Comparison of ENCODE assay signal across 8 mouse cellular contexts in the genomic region with DNA sequence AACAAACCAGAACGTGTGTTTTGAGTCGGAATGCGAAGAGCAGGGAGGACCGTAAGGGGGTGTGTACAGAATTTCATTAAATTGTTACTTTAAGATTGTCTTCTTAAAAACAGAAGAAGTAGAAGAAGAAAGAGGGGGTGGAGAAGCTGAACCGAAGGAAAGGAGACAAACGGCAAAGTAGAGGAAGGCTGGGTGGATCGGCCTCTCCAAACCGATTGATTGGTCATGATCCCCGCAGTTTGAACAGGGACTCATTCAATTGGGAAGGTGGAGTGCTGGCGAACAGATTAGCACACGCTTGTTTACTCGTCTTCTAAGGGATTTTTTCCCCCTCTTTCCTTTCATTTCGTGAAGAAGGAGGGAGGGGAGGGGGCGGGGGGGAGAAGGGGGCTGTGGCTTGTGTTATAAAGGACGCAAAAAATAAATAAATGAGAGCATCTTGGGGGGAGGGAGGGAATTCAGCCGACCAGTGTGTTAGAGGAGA. TPM values are rescaled to one million over a fixed set of nuclear protein-coding genes. Genes with fewer than 3 reads are reported as not detected.
DNase-seq lines count a peak whose midpoint lies in the region; ATAC-seq and TF ChIP-seq lines count a peak whose summit lies in the region.

Gene Pappa, plus strand, starts transcription at position 434 of the 484 bp plus-strand sequence.

- peak within 1 kb of the TSS; percentile 93 for H3K27ac ChIP-seq in forebrain, embryonic 10.5 days
- H3K27ac ChIP-seq in liver, embryonic 12.5 days, result no peak within 1 kb of the TSS
- peak within 1 kb of the TSS; percentile 71 for H3K27ac ChIP-seq in stomach, postnatal 0 days (replicated peaks)

- H3ac ChIP-seq in C2C12 (ENCODE audit: control insufficient read depth, insufficient read length, low read depth), result peak within 1 kb of the TSS; percentile 89

- no peaks in the 10 kb centered on the region for H3K79me2 ChIP-seq in C2C12 (ENCODE audit: control insufficient read depth, insufficient read depth)

- no peaks in the 10 kb centered on the region for H3K9me3 ChIP-seq in forebrain, embryonic 10.5 days
- H3K9me3 ChIP-seq in liver, embryonic 12.5 days (replicated peaks), result no peaks in the 10 kb centered on the region
- no peaks in the 10 kb centered on the region for H3K9me3 ChIP-seq in stomach, postnatal 0 days (ENCODE audit: control insufficient read depth, low read length)

- no peaks in the 10 kb centered on the region for H3K36me3 ChIP-seq in C2C12 (ENCODE audit: control insufficient read depth, insufficient read depth)
- 0 out of 2 replicates have a peak, but pooled peaks cover 2% of the 10 kb centered on the region for H3K36me3 ChIP-seq in forebrain, embryonic 10.5 days (replicated peaks)
- H3K36me3 ChIP-seq in liver, embryonic 12.5 days, result no peaks in the 10 kb centered on the region
- no peaks in the 10 kb centered on the region for H3K36me3 ChIP-seq in stomach, postnatal 0 days (ENCODE audit: control insufficient read depth, insufficient read depth, low read length)

- H3K4me2 ChIP-seq in liver, embryonic 12.5 days, result peak within 1 kb of the TSS; percentile 67
- peak within 1 kb of the TSS; percentile 82 for H3K4me2 ChIP-seq in stomach, postnatal 0 days (replicated peaks; ENCODE audit: low read depth)

- H3K79me3 ChIP-seq in C2C12 (ENCODE audit: low read depth), result no peaks in the 10 kb centered on the region

- peak within 1 kb of the TSS; percentile 31 for H3K4me3 ChIP-seq in C2C12 (ENCODE audit: insufficient read depth, poor library complexity, severe bottlenecking)
- peak within 1 kb of the TSS; percentile 71 for H3K4me3 ChIP-seq in forebrain, embryonic 10.5 days
- peak within 1 kb of the TSS; percentile 49 for H3K4me3 ChIP-seq in liver, embryonic 12.5 days
- peak within 1 kb of the TSS; percentile 58 for H3K4me3 ChIP-seq in stomach, postnatal 0 days (ENCODE audit: low read depth, low read length)

- DNase-seq in cerebellum, postnatal 10 days, result peak; percentile 11 to 18
- DNase-seq in cerebellum, adult 9-10 months, result no peak
- peak; percentile 38 for DNase-seq in forebrain, embryonic 10.5 days (ENCODE audit: extremely low spot score, low spot score)
- DNase-seq in stomach, postnatal 0 days (ENCODE audit: low spot score), result no peak
- no peak for DNase-seq in gastrocnemius, postnatal 10 days
- no peak for DNase-seq in left cerebral cortex, adult 8-10 months (ENCODE audit: low spot score in 2 of 2)

- no peak for ATAC-seq in liver, embryonic 12.5 days
- no peak for ATAC-seq in stomach, postnatal 0 days (ENCODE audit: low FRiP score, low TSS enrichment)

- TF ChIP-seq CTCF in C2C12 (IDR thresholded peaks at IDR 0.05; ENCODE audit: control insufficient read depth, insufficient read depth, insufficient read length), result no peak
- no peak for TF ChIP-seq CTCF in stomach, postnatal 0 days (IDR thresholded peaks at IDR 0.05; ENCODE audit: low read depth)

- no peaks in the 10 kb centered on the region for H3K27me3 ChIP-seq in C2C12 (ENCODE audit: control insufficient read depth, insufficient read depth, insufficient read length)
- H3K27me3 ChIP-seq in forebrain, embryonic 10.5 days (ENCODE audit: poor library complexity, severe bottlenecking), result peaks cover 74% of the 10 kb centered on the region
- H3K27me3 ChIP-seq in liver, embryonic 12.5 days (replicated peaks), result peaks cover 52% of the 10 kb centered on the region
- H3K27me3 ChIP-seq in stomach, postnatal 0 days (ENCODE audit: control insufficient read depth, insufficient read depth, low read length), result no peaks in the 10 kb centered on the region

- no peak for TF ChIP-seq EP300 in stomach, postnatal 0 days (optimal IDR thresholded peaks at IDR 0.05)

- peaks cover 41% of the 10 kb centered on the region for H3K4me1 ChIP-seq in forebrain, embryonic 10.5 days
- H3K4me1 ChIP-seq in liver, embryonic 12.5 days, result 0 out of 2 replicates have a peak, but pooled peaks cover 4% of the 10 kb centered on the region
- peaks cover 2% of the 10 kb centered on the region; the same call in 1 of the 2 replicates for H3K4me1 ChIP-seq in stomach, postnatal 0 days (replicated peaks; ENCODE audit: control insufficient read depth, insufficient read depth)

- under 1% methylated on average over 16 of the region's 16 CpGs for WGBS in forebrain, embryonic 10.5 days
- under 1% methylated on average over 16 of the region's 16 CpGs for WGBS in liver, embryonic 12.5 days (ENCODE audit: insufficient replicate concordance)
- under 1% methylated on average over 15 of the region's 16 CpGs for WGBS in stomach, postnatal 0 days

- no peak within 1 kb of the TSS for H3K9ac ChIP-seq in liver, embryonic 12.5 days
- peak within 1 kb of the TSS; percentile 72 for H3K9ac ChIP-seq in stomach, postnatal 0 days (ENCODE audit: low read length)

TF ChIP-seq in C2C12, 6 proteins besides CTCF, POLR2A, EP300 and RAD21:
- no peak for TF ChIP-seq USF1 (IDR thresholded peaks at IDR 0.05; ENCODE audit: low read depth)
- no peak for TF ChIP-seq FOSL1 (IDR thresholded peaks at IDR 0.05; ENCODE audit: insufficient read depth, low read length, poor library complexity, severe bottlenecking)
- TF ChIP-seq MYOG (IDR thresholded peaks at IDR 0.05; ENCODE audit: control insufficient read depth, extremely low read depth, insufficient read length), result no peak
- no peak for TF ChIP-seq MAX (IDR thresholded peaks at IDR 0.05)
- TF ChIP-seq CEBPB (IDR thresholded peaks at IDR 0.05; ENCODE audit: low read depth), result no peak
- TF ChIP-seq MYOD1 (IDR thresholded peaks at IDR 0.05; ENCODE audit: control insufficient read depth, insufficient read length, low read depth), result no peak

RNA-seq across cellular contexts. Expression of gene Pappa, which starts in this region (rescaled TPM):
- polyA plus RNA-seq in C2C12 (2012; fragmentation: generic; extraction: Trizol), result 0.57 TPM
- 1.9 and 2.1 TPM in 2 replicates for polyA plus RNA-seq in forebrain, embryonic 10.5 days (2016; fragmentation: Nextera tagmentation; extraction: Ambion mirVana)
- polyA plus RNA-seq in liver, embryonic 12.5 days (2016; fragmentation: Nextera tagmentation; extraction: Ambion mirVana), result 0.11 and 0.15 TPM in 2 replicates
- polyA plus RNA-seq in stomach, postnatal 0 days (2015; fragmentation: Nextera tagmentation; extraction: Ambion mirVana), result 0.62 and 0.72 TPM in 2 replicates
- total RNA-seq in gastrocnemius, postnatal 10 days (2021), result 1 to 10 TPM; 1.9 to 2.2 TPM
- under 1 TPM; 0.30 to 0.56 (median 0.37) TPM for total RNA-seq in left cerebral cortex, adult 8-10 months (2022)

Comparison
In these comparisons a context has a peak if more than half of its experiments do, and no peak if none do; other contexts are left out.
1. DNase-seq: peak in cerebellum, postnatal 10 days (2 of 2) and forebrain, embryonic 10.5 days (single experiment); none in cerebellum, adult 9-10 months (single experiment), stomach, postnatal 0 days (single experiment), gastrocnemius, postnatal 10 days (single experiment) and left cerebral cortex, adult 8-10 months (0 of 2).
2. Peak in every context shown above with its lines, with median percentiles within 50 percentile points of each other: H3K4me3 ChIP-seq.